Mouse (Mus musculus) limb, embryonic 12.5 days (tissue): Measurements from ENCODE around the gene Rubcnl. TPM values are rescaled to one million over a fixed set of nuclear protein-coding genes. Genes with fewer than 3 reads are reported as not detected.

Experiments used
- ATAC-seq: fragments of 200-750 bp; cut with Nextera tagmentation; 2 replicates; pipeline ENCODE4 v1.8.0; 2017; ENCODE audit warnings: low read depth, moderate TSS enrichment; ENCODE audit not compliant: insufficient number of reproducible peaks, insufficient read depth, low FRiP score, low TSS enrichment
- H3K27ac ChIP-seq: fragments of 300-500 bp; sonication (generic); 2 replicates; pipeline ENCODE4 v1.5.1; 2016; ENCODE audit warnings: mild to moderate bottlenecking, moderate library complexity
- H3K27me3 ChIP-seq: fragments of 300-500 bp; sonication (generic); 2 replicates; pipeline ENCODE4 v1.6.1; 2016; ENCODE audit warnings: mild to moderate bottlenecking, moderate library complexity
- H3K36me3 ChIP-seq: fragments of 300-500 bp; sonication (generic); 2 replicates; pipeline ENCODE4 v1.6.1; 2016; ENCODE audit warnings: mild to moderate bottlenecking, moderate library complexity
- H3K4me1 ChIP-seq: fragments of 300-500 bp; sonication (generic); replicated peaks from 2 replicates; pipeline ENCODE4 v1.6.1; 2016
- H3K4me2 ChIP-seq: fragments of 300-500 bp; sonication (generic); 2 replicates; pipeline ENCODE4 v1.6.1; 2016; ENCODE audit warnings: mild to moderate bottlenecking, moderate library complexity
- H3K4me3 ChIP-seq: fragments of 300-500 bp; sonication (generic); replicated peaks from 2 replicates; pipeline ENCODE4 v1.5.1; 2016; ENCODE audit warnings: mild to moderate bottlenecking
- H3K9ac ChIP-seq: fragments of 300-500 bp; sonication (generic); replicated peaks from 2 replicates; pipeline ENCODE4 v1.6.1; 2016; ENCODE audit warnings: mild to moderate bottlenecking, moderate library complexity
- H3K9me3 ChIP-seq: fragments of 300-500 bp; sonication (generic); 2 replicates; pipeline ENCODE4 v1.6.1; 2016; ENCODE audit warnings: mild to moderate bottlenecking, moderate library complexity
- WGBS: fragments of 180-500 bp; shearing (Covaris S2); methylation state at CpG from one replicate; pipeline ENCODE4 v1.1.7; 2016; 5-methylcytosine and 5-hydroxymethylcytosine counted together
- polyA plus RNA-seq: library from polyadenylated mRNA; unstranded; fragments of >200 nt; fragmentation: Nextera tagmentation; extraction: Ambion mirVana; gene quantifications from 2 replicates; pipeline ENCODE4 v1.2.1, GENCODE M21; 2016

Gene Rubcnl
- polyA plus RNA-seq, 1 experiment from 2014 or later, result 0.90 TPM

- no peak overlapping the region for H3K9ac ChIP-seq
- H3K4me2 ChIP-seq, result no peak overlapping the region
- H3K27ac ChIP-seq, result no peak overlapping the region
- ATAC-seq, result no peak
- no peak overlapping the region for H3K4me3 ChIP-seq
- 88% methylated on average over 18 of the region's 18 CpGs for WGBS
- H3K36me3 ChIP-seq, result no peaks in the 10 kb centered on the region
- no peaks in the 10 kb centered on the region for H3K9me3 ChIP-seq
- peaks cover 7% of the 10 kb centered on the region; the same call in 1 of the 2 replicates for H3K27me3 ChIP-seq
- peaks cover 3% of the 10 kb centered on the region; the same call in 1 of the 2 replicates for H3K4me1 ChIP-seq
Measured at GRCm38 (mm10) chr14:75017877-75018825, 2.3 kb downstream of the Rubcnl start.

GRCm38 (mm10) chr14:75018829-75019228 is 3.0 kb downstream of the Rubcnl start:
- Histone ChIP-seq H3K27me3 (peaks cover 7% of the 10 kb centered on the region; the same call in 1 of the 2 replicates), H3K4me3 (no peak overlapping the region), H3K4me2 (no peak overlapping the region), H3K36me3 (no peaks in the 10 kb centered on the region), H3K4me1 (peaks cover 3% of the 10 kb centered on the region; the same call in 1 of the 2 replicates), H3K9me3 (no peaks in the 10 kb centered on the region), H3K9ac (no peak overlapping the region), H3K27ac (no peak overlapping the region)
- WGBS, result 79% methylated on average over 4 of the region's 4 CpGs
- ATAC-seq, result no peak

- Histone ChIP-seq H3K4me2 (no peak overlapping the region), H3K4me1 (peaks cover 3% of the 10 kb centered on the region; the same call in 1 of the 2 replicates), H3K4me3 (no peak overlapping the region), H3K9me3 (no peaks in the 10 kb centered on the region), H3K36me3 (no peaks in the 10 kb centered on the region), H3K27me3 (peaks cover 7% of the 10 kb centered on the region; the same call in 1 of the 2 replicates), H3K9ac (no peak overlapping the region), H3K27ac (no peak overlapping the region)
- WGBS, result 85% methylated on average over 12 of the region's 12 CpGs
- ATAC-seq, result no peak
Measured at GRCm38 (mm10) chr14:75020581-75021253, 4.9 kb downstream of the Rubcnl start.

- Histone ChIP-seq H3K4me1 (no peaks in the 10 kb centered on the region; the same call in 1 of the 2 replicates), H3K4me2 (no peak overlapping the region), H3K4me3 (no peak overlapping the region), H3K9me3 (no peaks in the 10 kb centered on the region), H3K9ac (no peak overlapping the region), H3K27me3 (no peaks in the 10 kb centered on the region), H3K27ac (no peak overlapping the region), H3K36me3 (no peaks in the 10 kb centered on the region)
- ATAC-seq, result no peak
- WGBS, result 90% methylated on average over 9 of the region's 9 CpGs
Measured at GRCm38 (mm10) chr14:75022522-75022921, 6.7 kb downstream of the Rubcnl start.

- Histone ChIP-seq H3K36me3 (no peaks in the 10 kb centered on the region), H3K9me3 (no peaks in the 10 kb centered on the region), H3K27ac (no peak overlapping the region), H3K27me3 (no peaks in the 10 kb centered on the region), H3K4me1 (no peaks in the 10 kb centered on the region), H3K9ac (no peak overlapping the region), H3K4me3 (no peak overlapping the region), H3K4me2 (no peak overlapping the region)
- no peak for ATAC-seq
- 79% methylated on average over 8 of the region's 8 CpGs for WGBS
Measured at GRCm38 (mm10) chr14:75024793-75025710, 9.2 kb downstream of the Rubcnl start.

GRCm38 (mm10) chr14:75030764-75031163 is 14.9 kb downstream of the Rubcnl start:
- Histone ChIP-seq H3K9me3 (no peaks in the 10 kb centered on the region), H3K4me3 (no peak overlapping the region), H3K27me3 (no peaks in the 10 kb centered on the region), H3K36me3 (no peaks in the 10 kb centered on the region), H3K4me2 (no peak overlapping the region), H3K27ac (no peak overlapping the region), H3K9ac (no peak overlapping the region), H3K4me1 (no peaks in the 10 kb centered on the region)
- WGBS, result 79% methylated on average over 7 of the region's 7 CpGs
- ATAC-seq, result no peak

- Histone ChIP-seq H3K4me2 (no peak overlapping the region), H3K9ac (no peak overlapping the region), H3K4me3 (no peak overlapping the region), H3K4me1 (no peaks in the 10 kb centered on the region), H3K27ac (no peak overlapping the region), H3K9me3 (no peaks in the 10 kb centered on the region), H3K36me3 (no peaks in the 10 kb centered on the region), H3K27me3 (no peaks in the 10 kb centered on the region)
- WGBS, result 84% methylated on average over 9 of the region's 9 CpGs
- ATAC-seq, result no peak
Measured at GRCm38 (mm10) chr14:75031999-75032575, 16.3 kb downstream of the Rubcnl start.

GRCm38 (mm10) chr14:75032742-75033141 is 16.9 kb downstream of the Rubcnl start:
- no peak overlapping the region for H3K27ac ChIP-seq
- H3K9me3 ChIP-seq, result no peaks in the 10 kb centered on the region
- no peaks in the 10 kb centered on the region for H3K36me3 ChIP-seq
- no peaks in the 10 kb centered on the region for H3K4me1 ChIP-seq
- no peak overlapping the region for H3K4me3 ChIP-seq
- no peak overlapping the region for H3K4me2 ChIP-seq
- WGBS, result 80% methylated on average over 4 of the region's 4 CpGs
- no peak for ATAC-seq
- H3K9ac ChIP-seq, result no peak overlapping the region
- no peaks in the 10 kb centered on the region for H3K27me3 ChIP-seq

GRCm38 (mm10) chr14:75034240-75034639 is 18.4 kb downstream of the Rubcnl start:
- H3K9me3 ChIP-seq, result no peaks in the 10 kb centered on the region
- no peaks in the 10 kb centered on the region for H3K4me1 ChIP-seq
- no peak overlapping the region for H3K4me3 ChIP-seq
- no peak overlapping the region for H3K4me2 ChIP-seq
- H3K27ac ChIP-seq, result no peak overlapping the region
- ATAC-seq, result no peak
- no peak overlapping the region for H3K9ac ChIP-seq
- WGBS, result 84% methylated on average over 3 of the region's 3 CpGs
- H3K36me3 ChIP-seq, result no peaks in the 10 kb centered on the region
- no peaks in the 10 kb centered on the region for H3K27me3 ChIP-seq

GRCm38 (mm10) chr14:75035431-75035830 is 19.6 kb downstream of the Rubcnl start:
- 61% methylated on average over 11 of the region's 11 CpGs for WGBS
- Histone ChIP-seq H3K36me3 (no peaks in the 10 kb centered on the region), H3K9me3 (no peaks in the 10 kb centered on the region), H3K27ac (no peak overlapping the region), H3K9ac (no peak overlapping the region), H3K27me3 (no peaks in the 10 kb centered on the region), H3K4me1 (no peaks in the 10 kb centered on the region), H3K4me3 (no peak overlapping the region), H3K4me2 (no peak overlapping the region)
- ATAC-seq, result no peak
